Mouse (Mus musculus): ENCODE results near the gene Pacs1.

Pacs1 gene

GRCm38 (mm10) chr19:5151741-5152140, 121.2 kb downstream of the Pacs1 start:
- in situ Hi-C loops (cut with MboI, MseI): no loop called here

GRCm38 (mm10) chr19:5151331-5151730, 121.6 kb downstream of the Pacs1 start:
- in situ Hi-C loops (cut with MboI, MseI): no loop called here

GRCm38 (mm10) chr19:5150358-5150757, 122.6 kb downstream of the Pacs1 start:
- in situ Hi-C loops (cut with MboI, MseI): no loop called here

GRCm38 (mm10) chr19:5149041-5149440, 123.9 kb downstream of the Pacs1 start:
- in situ Hi-C loops (cut with MboI, MseI): loop anchor here (5.0 kb wide), 2 partner anchors 62 to 88 kb away; partner anchors contain the start of genes Tmem151a and Yif1a

- in situ Hi-C loops (cut with MboI, MseI): no loop called here
Observed at GRCm38 (mm10) chr19:5139640-5140039, 133.3 kb downstream of the Pacs1 start.

- in situ Hi-C loops (cut with MboI, MseI): no loop called here
Observed at GRCm38 (mm10) chr19:5131237-5131636, 141.7 kb downstream of the Pacs1 start.

- in situ Hi-C loops (cut with MboI, MseI): no loop called here
Observed at GRCm38 (mm10) chr19:5129770-5130169, 143.1 kb downstream of the Pacs1 start.

GRCm38 (mm10) chr19:5124055-5124614, 148.8 kb downstream of the Pacs1 start:
- in situ Hi-C loops (cut with MboI, MseI): no loop called here

GRCm38 (mm10) chr19:5123241-5123640, 149.7 kb downstream of the Pacs1 start:
- in situ Hi-C loops (cut with MboI, MseI): no loop called here

GRCm38 (mm10) chr19:5122492-5122891, 150.4 kb downstream of the Pacs1 start:
- in situ Hi-C loops (cut with MboI, MseI): no loop called here

GRCm38 (mm10) chr19:5118384-5118698, 154.6 kb downstream of the Pacs1 start, which contains the start of gene Klc2:
Gene Klc2, minus strand, starts transcription at chr19:5118560.
- in situ Hi-C loops (cut with MboI, MseI): no loop called here

GRCm38 (mm10) chr19:5117494-5118383, 155.2 kb downstream of the Pacs1 start:
- in situ Hi-C loops (cut with MboI, MseI): no loop called here

GRCm38 (mm10) chr19:5113783-5114182, 159.1 kb downstream of the Pacs1 start:
- in situ Hi-C loops (cut with MboI, MseI): no loop called here

GRCm38 (mm10) chr19:5109659-5110453, 163.1 kb downstream of the Pacs1 start:
- in situ Hi-C loops (cut with MboI, MseI): no loop called here

GRCm38 (mm10) chr19:5108702-5109101, 164.2 kb downstream of the Pacs1 start:
- in situ Hi-C loops (cut with MboI, MseI): no loop called here

- in situ Hi-C loops (cut with MboI, MseI): no loop called here
Observed at GRCm38 (mm10) chr19:5108271-5108575, 164.7 kb downstream of the Pacs1 start.

- in situ Hi-C loops (cut with MboI, MseI): no loop called here
Observed at GRCm38 (mm10) chr19:5107556-5108270, 165.2 kb downstream of the Pacs1 start.

- in situ Hi-C loops (cut with MboI, MseI): no loop called here
Observed at GRCm38 (mm10) chr19:5106731-5107191, 166.2 kb downstream of the Pacs1 start, which contains the start of gene Rab1b. Gene Rab1b, minus strand, starts transcription at chr19:5107072.

- in situ Hi-C loops (cut with MboI, MseI): no loop called here
Observed at GRCm38 (mm10) chr19:5106074-5106473, 166.8 kb downstream of the Pacs1 start.

GRCm38 (mm10) chr19:5098363-5099143, 174.4 kb downstream of the Pacs1 start, which contains the start of gene Cnih2:
Gene Cnih2, minus strand, starts transcription at chr19:5098521.
- in situ Hi-C loops (cut with MboI, MseI): loop anchor here (10.0 kb wide), 1 partner anchor 946 kb away; the partner anchor contains the start of gene Syvn1
